Mouse (Mus musculus) ES-E14 (cell line): ENCODE measurements around the gene Armt1. TPM values are rescaled to one million over a fixed set of nuclear protein-coding genes. Genes with fewer than 3 reads are reported as not detected.

ENCODE experiments used
- DNase-seq: peaks from one replicate; pipeline ENCODE4 v3.0.0-alpha.2; 2013; ENCODE audit warnings: low read depth, low spot score
- H3K27ac ChIP-seq: 2 replicates; pipeline ENCODE4 v1.5.1; 2012; ENCODE audit warnings: low read depth, mild to moderate bottlenecking, low read length, moderate library complexity, mixed read lengths; ENCODE audit not compliant: poor library complexity, insufficient read depth, severe bottlenecking
- H3K36me3 ChIP-seq: 2 replicates; pipeline ENCODE4 v1.6.1; 2012; ENCODE audit warnings: mild to moderate bottlenecking, low read length, moderate library complexity, mixed read lengths; ENCODE audit not compliant: control insufficient read depth, poor library complexity, insufficient read depth, severe bottlenecking
- H3K4me1 ChIP-seq, 2 experiments: fragments of 150-350 bp in 1 of 2; sonication (generic) in 1 of 2; 2 replicates each; pipeline ENCODE4 v1.6.1; 2012; ENCODE audit warnings: low read length in 2 of 2, mild to moderate bottlenecking in 1 of 2, mixed read lengths in 1 of 2; ENCODE audit not compliant: control insufficient read depth in 2 of 2, insufficient read depth in 2 of 2, poor library complexity in 1 of 2
- H3K4me3 ChIP-seq, 2 experiments: fragments of 150-350 bp in 1 of 2; sonication (generic) in 1 of 2; 2 replicates each; pipeline ENCODE4 v1.5.1; 2012; ENCODE audit warnings: low read length in 2 of 2, low read depth in 1 of 2, mild to moderate bottlenecking in 1 of 2, mixed read lengths in 1 of 2; ENCODE audit not compliant: insufficient read depth in 1 of 2, poor library complexity in 1 of 2, severe bottlenecking in 1 of 2
- H3K9ac ChIP-seq: 2 replicates; pipeline ENCODE4 v1.6.1; 2012; ENCODE audit warnings: low read depth, mild to moderate bottlenecking, low read length, mixed read lengths; ENCODE audit not compliant: poor library complexity, insufficient read depth, severe bottlenecking
- H3K9me3 ChIP-seq: fragments of 150-350 bp; sonication (generic); 2 replicates; pipeline ENCODE4 v1.6.1; 2012; ENCODE audit warnings: low read depth, mild to moderate bottlenecking, low read length; ENCODE audit not compliant: control insufficient read depth, insufficient read depth
- CHD2 ChIP-seq: IDR thresholded peaks from 2 replicates; pipeline ENCODE4 v1.6.1; 2014; ENCODE audit warnings: mild to moderate bottlenecking, low read depth, low read length, inconsistent platforms
- HCFC1 ChIP-seq: IDR thresholded peaks from 2 replicates; pipeline ENCODE4 v1.6.1; 2012; ENCODE audit warnings: low read length, inconsistent platforms, borderline replicate concordance; ENCODE audit not compliant: insufficient read depth
- MAFK ChIP-seq: IDR thresholded peaks from 2 replicates; pipeline ENCODE4 v1.6.1; 2014; ENCODE audit warnings: mild to moderate bottlenecking, low read depth, low read length, inconsistent platforms; ENCODE audit not compliant: insufficient read depth
- ZC3H11A ChIP-seq: IDR thresholded peaks from 2 replicates; pipeline ENCODE4 v1.6.1; 2012; ENCODE audit warnings: low read depth, mild to moderate bottlenecking, inconsistent platforms, low read length, borderline replicate concordance
- ZNF384 ChIP-seq: IDR thresholded peaks from 2 replicates; pipeline ENCODE4 v1.6.1; 2012; ENCODE audit warnings: low read depth, low read length, inconsistent platforms
- in situ Hi-C, 2 experiments: fragments of 600-800 bp; cut with MboI; formaldehyde crosslinking; loops; one replicate each; pipeline ENCODE4 v1.15.1; 2025; ENCODE audit warnings: low sequenced_read_pairs in 2 of 2, inconsistent platforms in 1 of 2; ENCODE audit not compliant: unreplicated experiment in 2 of 2
- total RNA-seq: library from RNA; depleted of rRNA; stranded (reverse); fragments of 300-350 nt; gene quantifications from 2 replicates; pipeline ENCODE4 v1.2.3, GENCODE M21; 2012

Gene Armt1
- total RNA-seq, 1 experiment, result 19.0 TPM

DNA sequence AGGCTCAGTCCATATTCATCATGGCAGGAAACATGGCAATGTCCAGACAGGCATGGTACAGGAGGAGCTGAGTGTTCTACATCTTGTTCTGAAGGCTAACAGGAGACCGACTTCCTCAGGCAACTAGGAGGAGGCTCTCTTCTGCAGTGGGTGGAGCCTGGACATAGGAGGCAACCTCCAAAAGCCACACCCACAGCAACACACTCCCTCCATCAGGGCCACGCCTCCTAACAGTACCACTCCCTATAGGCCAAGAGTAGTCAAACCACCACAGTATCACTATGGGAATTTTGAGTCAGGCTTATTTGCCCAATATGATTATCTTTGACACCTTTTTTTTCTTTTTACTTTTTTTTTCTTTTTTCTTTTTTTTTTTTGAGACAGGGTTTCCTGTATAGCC is 27.9 kb downstream of the Armt1 start:
- Histone ChIP-seq H3K4me3 (no peak overlapping the region), H3K9me3 (no peaks in the 10 kb centered on the region), H3K4me1 (peaks cover 0 to 2% of the 10 kb centered on the region in 2 experiments; a peak in 1 of 4 replicates), H3K9ac (no peak overlapping the region), H3K27ac (no peak overlapping the region), H3K36me3 (peaks cover 5% of the 10 kb centered on the region; the same call in 1 of the 2 replicates)
- TF ChIP-seq ZNF384 (0 out of 2 replicates have a peak, but pooled peaks have one; percentile 44), CHD2 (no peak)
- DNase-seq, result no peak
- in situ Hi-C loops, result no loop called here

DNA sequence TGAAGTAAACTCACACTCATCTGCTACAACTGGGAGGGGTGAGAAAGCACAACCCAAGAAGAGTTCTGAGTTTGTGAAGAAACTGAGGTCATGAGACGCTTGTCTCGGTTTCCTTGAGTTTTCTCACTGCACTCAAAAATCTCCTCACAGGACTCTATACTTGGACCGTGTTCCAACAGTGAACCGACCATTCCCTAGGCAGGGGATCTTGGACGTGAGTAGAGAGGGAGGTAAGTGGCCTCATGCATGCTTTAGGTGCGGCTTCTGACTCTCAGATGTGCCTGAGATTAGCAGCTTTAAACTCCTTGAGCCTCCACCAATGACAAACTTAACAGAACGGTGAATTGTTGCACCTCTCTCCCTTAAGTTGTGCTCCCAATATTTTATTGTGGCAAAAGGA is 33.5 kb downstream of the Armt1 start:
- Histone ChIP-seq H3K4me1 (peaks cover 2 to 4% of the 10 kb centered on the region in 2 experiments; a peak in 3 of 4 replicates), H3K9ac (no peak overlapping the region), H3K27ac (no peak overlapping the region), H3K9me3 (no peaks in the 10 kb centered on the region), H3K36me3 (no peaks in the 10 kb centered on the region), H3K4me3 (no peak overlapping the region)
- no peak for DNase-seq
- TF ChIP-seq CHD2 (no peak), ZNF384 (no peak), MAFK (no peak), ZC3H11A (no peak), HCFC1 (no peak)
- in situ Hi-C loops, result no loop called here

DNA sequence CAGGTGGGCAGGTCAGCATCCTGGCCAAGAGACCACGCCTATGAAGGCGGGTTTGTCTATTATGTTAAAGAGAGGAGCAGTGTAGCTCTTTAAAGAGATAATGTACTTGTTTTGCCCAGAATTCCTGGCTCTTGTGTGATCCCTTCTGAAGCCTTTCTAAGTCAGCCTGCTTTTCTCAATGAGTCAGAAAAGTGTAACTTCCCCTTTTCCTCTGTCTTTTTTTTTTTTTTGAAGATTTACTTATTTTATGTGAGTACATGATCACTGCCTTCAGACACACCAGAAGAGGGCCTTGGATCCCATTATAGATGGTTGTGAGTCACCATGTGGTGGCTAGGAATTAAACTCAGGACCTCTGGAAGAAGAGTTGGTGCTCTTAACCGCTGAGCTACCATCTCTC is 37.1 kb downstream of the Armt1 start:
- H3K36me3 ChIP-seq, result no peaks in the 10 kb centered on the region
- H3K4me3 ChIP-seq, result no peak overlapping the region
- peaks cover 2 to 3% of the 10 kb centered on the region in 2 experiments; a peak in 3 of 4 replicates for H3K4me1 ChIP-seq
- no peak overlapping the region for H3K27ac ChIP-seq
- DNase-seq, result no peak
- TF ChIP-seq HCFC1 (no peak), ZNF384 (no peak), CHD2 (no peak), ZC3H11A (no peak), MAFK (no peak)
- no peak overlapping the region for H3K9ac ChIP-seq
- in situ Hi-C loops, result no loop called here
- no peaks in the 10 kb centered on the region for H3K9me3 ChIP-seq

DNA sequence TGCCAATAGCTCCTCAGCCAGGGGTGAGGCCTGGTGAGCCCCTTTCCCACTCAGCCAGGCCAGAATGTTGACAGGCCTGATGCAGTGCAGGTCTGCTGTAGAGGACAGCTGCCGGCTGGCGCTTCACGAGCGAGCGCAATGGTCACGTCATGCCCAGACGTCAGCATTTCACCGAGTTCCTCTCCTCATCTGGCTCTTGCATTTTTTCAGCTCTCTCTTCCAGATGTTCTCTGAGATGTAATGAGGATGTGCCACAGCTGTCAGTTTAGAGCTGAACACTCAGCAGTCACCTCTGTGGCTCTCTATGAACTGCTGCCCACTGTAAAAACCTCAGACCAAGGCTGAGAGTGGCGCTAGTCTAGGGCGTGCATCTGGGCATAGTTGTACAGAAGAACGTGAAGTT is 41.3 kb downstream of the Armt1 start:
- Histone ChIP-seq H3K4me3 (no peak overlapping the region), H3K4me1 (peaks cover 0 to 2% of the 10 kb centered on the region in 2 experiments; a peak in 1 of 4 replicates), H3K27ac (no peak overlapping the region), H3K9me3 (no peaks in the 10 kb centered on the region), H3K36me3 (no peaks in the 10 kb centered on the region), H3K9ac (no peak overlapping the region)
- in situ Hi-C loops, result no loop called here
- no peak for TF ChIP-seq ZC3H11A
- TF ChIP-seq ZNF384, result no peak
- TF ChIP-seq MAFK, result no peak
- no peak for TF ChIP-seq CHD2
- TF ChIP-seq HCFC1, result no peak
- DNase-seq, result no peak

DNA sequence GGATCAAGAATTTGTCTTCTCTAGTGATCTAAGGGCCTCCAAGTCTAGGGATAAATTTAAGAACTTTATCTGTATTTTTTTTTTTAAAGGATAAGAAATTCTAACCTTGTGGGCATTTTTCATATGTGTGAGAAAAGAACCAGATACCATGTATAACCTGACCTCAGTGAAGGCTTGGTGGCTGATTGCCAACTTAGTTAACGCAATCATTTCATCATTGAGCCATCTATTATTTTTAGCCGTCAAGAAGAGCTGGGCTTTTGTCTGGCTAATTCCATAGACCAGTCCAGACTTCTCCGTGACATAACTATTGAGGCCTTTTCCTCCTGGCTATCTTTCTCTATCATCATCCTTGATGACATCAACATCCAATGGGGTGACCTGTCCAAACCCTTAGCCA is 43.2 kb downstream of the Armt1 start:
- no peak for DNase-seq
- Histone ChIP-seq H3K4me3 (no peak overlapping the region), H3K9me3 (no peaks in the 10 kb centered on the region), H3K9ac (no peak overlapping the region), H3K4me1 (0 out of 4 replicates have a peak, but pooled peaks cover 0 to 3% of the 10 kb centered on the region in 2 experiments), H3K27ac (no peak overlapping the region), H3K36me3 (no peaks in the 10 kb centered on the region)
- in situ Hi-C loops, result no loop called here
- TF ChIP-seq CHD2 (no peak), ZNF384 (no peak), HCFC1 (no peak), MAFK (no peak), ZC3H11A (no peak)
